In genomic region chr11:82910250-82910649, GRCm38 (mm10) we compare ENCODE assay signal across 17 mouse cellular contexts. TPM values are rescaled to one million over a fixed set of nuclear protein-coding genes. Genes with fewer than 3 reads are reported as not detected.
DNase-seq lines count a peak whose midpoint lies in the region; ATAC-seq and TF ChIP-seq lines count a peak whose summit lies in the region.
"Had no signal": no experiment of that assay in that cellular context is flagged by ENCODE, and none has a peak within 500 bp of the region (broad histone marks: within the 10 kb centered on the region; RNA-seq: fewer than 3 reads in every experiment).

Unc45b (plus strand) TSS chr11:82910550.

- no peak for ATAC-seq in limb, embryonic 12.5 days (ENCODE audit: insufficient number of reproducible peaks, insufficient read depth, low FRiP score, low TSS enrichment, low read depth)
- no peak for ATAC-seq in heart, embryonic 13.5 days (ENCODE audit: extremely low read depth, insufficient number of reproducible peaks, low FRiP score, low TSS enrichment)
- no peak for ATAC-seq in limb, embryonic 14.5 days (ENCODE audit: low FRiP score, low read depth)
- no peak for ATAC-seq in megakaryocyte, adult 5-6 weeks (ENCODE audit: poor library complexity, severe bottlenecking)
- ATAC-seq: CD4-positive, CD25-positive, alpha-beta regulatory T cell, adult 4 months; forebrain, embryonic 14.5 days; intestine, embryonic 16.5 days had no signal

- peaks cover 15% of the 10 kb centered on the region for H3K36me3 ChIP-seq in limb, embryonic 12.5 days
- H3K36me3 ChIP-seq in limb, embryonic 10.5 days: peaks cover 18% of the 10 kb centered on the region
- H3K36me3 ChIP-seq in heart, embryonic 13.5 days: peaks cover 21% of the 10 kb centered on the region
- peaks cover 8% of the 10 kb centered on the region for H3K36me3 ChIP-seq in limb, embryonic 14.5 days (ENCODE audit: control insufficient read depth, insufficient read depth, low read length)

- no peaks in the 10 kb centered on the region for H3K9me3 ChIP-seq in limb, embryonic 12.5 days
- H3K9me3 ChIP-seq in limb, embryonic 10.5 days (replicated peaks): no peaks in the 10 kb centered on the region
- no peaks in the 10 kb centered on the region for H3K9me3 ChIP-seq in heart, embryonic 13.5 days
- H3K9me3 ChIP-seq in limb, embryonic 14.5 days (ENCODE audit: control insufficient read depth, low read length): no peaks in the 10 kb centered on the region
- H3K9me3 ChIP-seq: hindbrain, embryonic 10.5 days; liver, embryonic 13.5 days had no signal

- H3K27ac ChIP-seq in limb, embryonic 12.5 days: no peak within 1 kb of the TSS
- H3K27ac ChIP-seq in limb, embryonic 10.5 days: no peak within 1 kb of the TSS
- H3K27ac ChIP-seq in heart, embryonic 13.5 days (replicated peaks): peak within 1 kb of the TSS; percentile 98
- no peak within 1 kb of the TSS for H3K27ac ChIP-seq in limb, embryonic 14.5 days (replicated peaks; ENCODE audit: low read depth, low read length)
- H3K27ac ChIP-seq: hindbrain, embryonic 10.5 days; left cerebral cortex, adult 2 months; liver, embryonic 13.5 days had no signal

- H3K27me3 ChIP-seq in limb, embryonic 12.5 days: peaks cover 18% of the 10 kb centered on the region; the same call in 1 of the 2 replicates
- peaks cover 32% of the 10 kb centered on the region; the same call in 1 of the 2 replicates for H3K27me3 ChIP-seq in limb, embryonic 10.5 days (ENCODE audit: low read depth, poor library complexity, severe bottlenecking)
- H3K27me3 ChIP-seq in heart, embryonic 13.5 days (replicated peaks): no peaks in the 10 kb centered on the region; the same call in 1 of the 2 replicates
- no peaks in the 10 kb centered on the region; the same call in 1 of the 2 replicates for H3K27me3 ChIP-seq in limb, embryonic 14.5 days (ENCODE audit: control insufficient read depth, insufficient read depth, low read length)

- H3K4me1 ChIP-seq in limb, embryonic 12.5 days (replicated peaks): peaks cover 16% of the 10 kb centered on the region
- peaks cover 16% of the 10 kb centered on the region for H3K4me1 ChIP-seq in limb, embryonic 10.5 days
- H3K4me1 ChIP-seq in heart, embryonic 13.5 days: peaks cover 69% of the 10 kb centered on the region
- peaks cover 6% of the 10 kb centered on the region for H3K4me1 ChIP-seq in limb, embryonic 14.5 days (ENCODE audit: control insufficient read depth, insufficient read depth, low read length)

- intact Hi-C loops in gastrocnemius, postnatal 14 days (cut with DNase I; ENCODE audit: low total_unique reads): no loop called here

- WGBS in limb, embryonic 12.5 days: 91% methylated on average over 4 of the region's 4 CpGs
- 86% methylated on average over 4 of the region's 4 CpGs for WGBS in limb, embryonic 10.5 days
- 62% methylated on average over 4 of the region's 4 CpGs for WGBS in heart, embryonic 13.5 days
- 87% methylated on average over 4 of the region's 4 CpGs for WGBS in limb, embryonic 14.5 days

- no peak within 1 kb of the TSS for H3K4me2 ChIP-seq in limb, embryonic 12.5 days
- H3K4me2 ChIP-seq in heart, embryonic 13.5 days: peak within 1 kb of the TSS; percentile 72
- no peak within 1 kb of the TSS for H3K4me2 ChIP-seq in limb, embryonic 14.5 days (replicated peaks; ENCODE audit: low read depth, low read length, severe bottlenecking)
- H3K4me2 ChIP-seq: liver, embryonic 13.5 days had no signal

- no peak for TF ChIP-seq POLR2A in limb, embryonic 14.5 days (IDR thresholded peaks at IDR 0.05; ENCODE audit: borderline replicate concordance, extremely low read depth, insufficient read depth, insufficient read length)

- H3K4me3 ChIP-seq in limb, embryonic 12.5 days (replicated peaks): no peak within 1 kb of the TSS
- no peak within 1 kb of the TSS for H3K4me3 ChIP-seq in limb, embryonic 10.5 days
- peak within 1 kb of the TSS; percentile 62 for H3K4me3 ChIP-seq in heart, embryonic 13.5 days
- no peak within 1 kb of the TSS; the same call in 1 of the 2 replicates for H3K4me3 ChIP-seq in limb, embryonic 14.5 days (replicated peaks; ENCODE audit: low read length)
- H3K4me3 ChIP-seq: hindbrain, embryonic 10.5 days; left cerebral cortex, adult 2 months; liver, embryonic 13.5 days had no signal

- H3K9ac ChIP-seq in limb, embryonic 12.5 days (replicated peaks): no peak within 1 kb of the TSS
- peak within 1 kb of the TSS; percentile 89 for H3K9ac ChIP-seq in heart, embryonic 13.5 days
- no peak within 1 kb of the TSS for H3K9ac ChIP-seq in limb, embryonic 14.5 days (ENCODE audit: low read depth, low read length, severe bottlenecking)
- H3K9ac ChIP-seq: liver, embryonic 13.5 days had no signal

- DNase-seq in limb, embryonic 10.5 days (ENCODE audit: low spot score): no peak
- DNase-seq in gastrocnemius, postnatal 14 days: no peak
- no peak for DNase-seq in limb, embryonic 14.5 days (ENCODE audit: low spot score)
- DNase-seq in testis, postnatal 10 days (ENCODE audit: low spot score): no peak
- DNase-seq: cerebellum, postnatal 36 days; liver, embryonic 13.5 days; right cerebral cortex, postnatal 14 days; thymus, postnatal 14 days had no signal

RNA-seq across cellular contexts. Expression of gene Unc45b, which starts in this region (rescaled TPM):
- 11.5 and 12.4 TPM in 2 replicates for polyA plus RNA-seq in limb, embryonic 12.5 days (2016; fragmentation: Nextera tagmentation; extraction: Ambion mirVana)
- 0.73 and 1.4 TPM in 2 replicates for polyA plus RNA-seq in limb, embryonic 10.5 days (2016; fragmentation: Nextera tagmentation; extraction: Ambion mirVana)
- total RNA-seq in gastrocnemius, postnatal 14 days (2021): 100 to 1,000 TPM; 106 to 108 TPM
- 157 and 170 TPM in 2 replicates for polyA plus RNA-seq in heart, embryonic 13.5 days (2015; fragmentation: Nextera tagmentation; extraction: Ambion mirVana)
- polyA plus RNA-seq in limb, embryonic 14.5 days (2012; rRNA removed): 17.8 and 17.9 TPM in 2 replicates
- 16.9 and 24.7 TPM in 2 replicates for polyA plus RNA-seq in limb, embryonic 14.5 days (2014; fragmentation: Nextera tagmentation; extraction: Ambion mirVana)
- total RNA-seq in megakaryocyte, adult 5-6 weeks (2015): not detected in 2 replicates
- not detected in 2 replicates for total RNA-seq in megakaryocyte, adult 5-6 weeks (2017)
- total RNA-seq: megakaryocyte-erythroid progenitor cell, adult 5-6 weeks had no signal

Comparison
In these comparisons a context has a peak if more than half of its experiments do, and no peak if none do; other contexts are left out.
1. RNA of gene Unc45b (total RNA-seq): 106 to 108 TPM in gastrocnemius, postnatal 14 days; not detected in megakaryocyte, adult 5-6 weeks; every median in the first group is over 100 times any median in the second.